Mouse (Mus musculus): Measurements from ENCODE around the gene 7530416G11Rik. TPM values are rescaled to one million over a fixed set of nuclear protein-coding genes. Genes with fewer than 3 reads are reported as not detected.

7530416G11Rik gene
- polyA plus RNA-seq, 1 experiment from 2014 or later, result not detected

DNA sequence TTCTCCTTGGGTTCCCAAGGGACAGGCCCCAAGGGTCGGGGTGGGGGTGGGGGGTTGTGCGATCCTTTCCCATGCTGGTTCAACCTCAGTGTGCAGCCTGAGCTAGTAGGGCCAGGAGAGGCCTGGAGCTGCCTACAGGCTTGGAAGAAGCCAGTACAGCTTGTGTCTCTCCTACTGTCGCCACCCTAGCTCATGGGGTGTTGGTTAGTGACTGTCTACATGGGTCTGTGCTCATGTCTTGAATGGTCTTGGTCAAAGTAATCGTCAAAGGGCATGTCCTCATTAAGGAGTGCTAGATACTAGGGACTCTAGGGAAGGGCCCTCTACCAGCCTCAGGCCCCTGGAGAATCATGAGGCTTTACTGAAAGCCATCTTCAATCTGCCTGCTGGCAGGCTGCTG, 5.5 kb downstream of the 7530416G11Rik start:
- WGBS, result 93% methylated on average over 4 of the region's 4 CpGs
- H3K4me2 ChIP-seq (replicated peaks; ENCODE audit: low read depth, low read length), result no peak overlapping the region
- no peak for ATAC-seq (ENCODE audit: insufficient number of reproducible peaks, insufficient read depth, low FRiP score, low read depth)
- no peaks in the 10 kb centered on the region for H3K36me3 ChIP-seq (ENCODE audit: control insufficient read depth, insufficient read depth, low read length)
- no peaks in the 10 kb centered on the region for H3K4me1 ChIP-seq (ENCODE audit: control insufficient read depth, insufficient read depth, low read length)
- H3K27ac ChIP-seq (ENCODE audit: low read length), result no peak overlapping the region
- no peak overlapping the region for H3K9ac ChIP-seq (replicated peaks; ENCODE audit: low read depth, low read length)
- H3K27me3 ChIP-seq (ENCODE audit: control insufficient read depth, insufficient read depth, low read length), result no peaks in the 10 kb centered on the region
- no peaks in the 10 kb centered on the region for H3K9me3 ChIP-seq (ENCODE audit: control insufficient read depth, low read depth, low read length)
- no peak overlapping the region for H3K4me3 ChIP-seq (ENCODE audit: low read depth, low read length)

DNA sequence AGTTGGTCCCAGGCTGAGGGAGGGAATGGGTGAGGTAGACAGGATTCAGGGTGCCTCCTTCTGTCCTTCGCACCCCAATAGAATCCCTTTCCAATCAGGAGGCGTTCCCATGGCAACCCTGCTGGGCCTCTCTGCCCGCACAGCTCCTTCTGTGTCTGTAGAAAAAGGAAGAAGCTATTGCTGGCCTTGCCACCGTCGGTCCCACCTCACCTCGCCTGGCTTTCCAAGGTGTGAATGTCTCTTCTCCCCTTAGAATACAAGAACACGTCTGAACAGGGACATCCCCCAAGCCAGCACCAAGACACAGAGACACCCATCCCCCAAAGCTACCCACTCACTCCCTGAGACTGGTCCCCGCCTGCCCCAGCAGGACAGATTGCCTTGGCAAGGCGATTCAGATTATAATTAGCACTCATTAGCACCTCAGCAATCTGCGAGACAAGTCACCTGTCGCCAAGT, 8.8 kb downstream of the 7530416G11Rik start:
- Histone ChIP-seq H3K27me3 (ENCODE audit: control insufficient read depth, insufficient read depth, low read length) (no peaks in the 10 kb centered on the region), H3K9me3 (ENCODE audit: control insufficient read depth, low read depth, low read length) (no peaks in the 10 kb centered on the region), H3K4me1 (ENCODE audit: control insufficient read depth, insufficient read depth, low read length) (no peaks in the 10 kb centered on the region), H3K27ac (ENCODE audit: low read length) (no peak overlapping the region), H3K9ac (replicated peaks; ENCODE audit: low read depth, low read length) (no peak overlapping the region), H3K4me2 (replicated peaks; ENCODE audit: low read depth, low read length) (no peak overlapping the region), H3K36me3 (ENCODE audit: control insufficient read depth, insufficient read depth, low read length) (no peaks in the 10 kb centered on the region), H3K4me3 (ENCODE audit: low read depth, low read length) (no peak overlapping the region)
- WGBS, result 14% methylated on average over 11 of the region's 11 CpGs
- no peak for ATAC-seq (ENCODE audit: insufficient number of reproducible peaks, insufficient read depth, low FRiP score, low read depth)

DNA sequence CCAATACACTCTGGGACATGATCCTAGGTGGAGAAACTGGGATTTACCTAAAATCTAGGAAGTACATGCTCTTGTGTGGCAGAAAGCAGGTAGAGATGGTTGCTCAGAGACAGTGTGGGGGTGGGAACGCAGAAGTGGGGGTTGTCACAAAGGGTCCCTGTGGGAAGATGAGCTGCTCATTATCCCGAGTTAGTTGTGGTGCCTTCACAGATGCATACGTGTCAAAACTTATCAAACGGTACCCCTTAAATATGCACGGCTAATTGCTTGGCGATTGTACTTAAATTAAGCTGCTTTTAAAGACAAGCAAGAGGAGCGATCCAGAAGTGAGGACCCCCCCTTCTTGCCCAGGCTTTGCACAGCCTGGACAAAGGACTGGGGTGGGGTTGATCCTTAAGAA, 13.3 kb downstream of the 7530416G11Rik start:
- no peaks in the 10 kb centered on the region for H3K36me3 ChIP-seq (ENCODE audit: control insufficient read depth, insufficient read depth, low read length)
- no peaks in the 10 kb centered on the region for H3K9me3 ChIP-seq (ENCODE audit: control insufficient read depth, low read depth, low read length)
- no peak overlapping the region for H3K27ac ChIP-seq (ENCODE audit: low read length)
- no peaks in the 10 kb centered on the region for H3K4me1 ChIP-seq (ENCODE audit: control insufficient read depth, insufficient read depth, low read length)
- no peak overlapping the region for H3K9ac ChIP-seq (replicated peaks; ENCODE audit: low read depth, low read length)
- no peak for ATAC-seq (ENCODE audit: insufficient number of reproducible peaks, insufficient read depth, low FRiP score, low read depth)
- H3K27me3 ChIP-seq (ENCODE audit: control insufficient read depth, insufficient read depth, low read length), result no peaks in the 10 kb centered on the region
- 79% methylated on average over 7 of the region's 7 CpGs for WGBS
- no peak overlapping the region for H3K4me3 ChIP-seq (ENCODE audit: low read depth, low read length)
- H3K4me2 ChIP-seq (replicated peaks; ENCODE audit: low read depth, low read length), result no peak overlapping the region

DNA sequence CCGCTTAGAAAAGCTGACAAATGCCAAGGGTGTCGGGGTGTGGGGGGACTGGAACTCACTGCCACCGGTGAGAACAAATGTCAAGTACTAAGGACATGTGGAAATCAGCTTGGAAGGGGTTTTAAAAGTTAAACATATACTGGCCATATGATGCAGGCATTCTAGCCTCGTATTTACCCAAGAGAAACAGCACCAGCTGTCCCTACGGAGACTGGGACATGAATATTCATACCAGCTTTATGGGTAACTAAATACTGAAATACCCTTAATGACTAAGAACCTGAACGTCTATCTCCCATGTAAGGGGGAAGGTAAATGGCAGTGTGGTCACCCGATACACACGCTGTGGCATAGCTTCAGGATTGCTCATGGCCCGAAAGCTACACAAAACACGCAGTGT, 14.1 kb downstream of the 7530416G11Rik start:
- H3K4me2 ChIP-seq (replicated peaks; ENCODE audit: low read depth, low read length), result no peak overlapping the region
- no peaks in the 10 kb centered on the region for H3K9me3 ChIP-seq (ENCODE audit: control insufficient read depth, low read depth, low read length)
- WGBS, result 78% methylated on average over 10 of the region's 10 CpGs
- no peak for ATAC-seq (ENCODE audit: insufficient number of reproducible peaks, insufficient read depth, low FRiP score, low read depth)
- no peaks in the 10 kb centered on the region for H3K4me1 ChIP-seq (ENCODE audit: control insufficient read depth, insufficient read depth, low read length)
- no peak overlapping the region for H3K27ac ChIP-seq (ENCODE audit: low read length)
- no peak overlapping the region for H3K4me3 ChIP-seq (ENCODE audit: low read depth, low read length)
- no peaks in the 10 kb centered on the region for H3K36me3 ChIP-seq (ENCODE audit: control insufficient read depth, insufficient read depth, low read length)
- no peaks in the 10 kb centered on the region for H3K27me3 ChIP-seq (ENCODE audit: control insufficient read depth, insufficient read depth, low read length)
- no peak overlapping the region for H3K9ac ChIP-seq (replicated peaks; ENCODE audit: low read depth, low read length)

DNA sequence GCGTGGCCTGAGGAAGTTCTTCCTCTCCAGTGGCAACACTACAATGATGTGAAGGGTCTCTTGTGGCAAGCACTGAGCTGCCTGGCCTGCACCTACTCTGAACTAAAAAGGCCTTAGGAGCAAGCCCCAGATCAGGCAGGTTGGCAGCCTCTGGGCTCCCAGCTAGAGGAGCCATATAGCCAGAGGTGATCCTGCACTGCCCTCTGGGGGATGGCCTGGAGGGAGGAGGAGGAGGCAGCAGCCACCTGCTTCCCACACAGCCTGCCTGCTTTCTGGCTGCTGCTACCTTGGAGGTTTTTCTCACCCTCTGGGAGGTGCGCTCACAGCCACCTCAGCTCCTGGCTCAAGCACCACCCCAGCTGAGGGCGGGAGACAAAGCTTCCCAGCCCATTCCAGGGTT, 22.4 kb downstream of the 7530416G11Rik start:
- H3K27ac ChIP-seq (ENCODE audit: low read length), result no peak overlapping the region

GRCm38 (mm10) chr15:85479919-85480318, 23.1 kb downstream of the 7530416G11Rik start:
- Histone ChIP-seq H3K9ac (replicated peaks; ENCODE audit: low read depth, low read length) (no peak overlapping the region), H3K4me2 (replicated peaks; ENCODE audit: low read depth, low read length) (no peak overlapping the region), H3K27me3 (ENCODE audit: control insufficient read depth, insufficient read depth, low read length) (no peaks in the 10 kb centered on the region), H3K4me1 (ENCODE audit: control insufficient read depth, insufficient read depth, low read length) (no peaks in the 10 kb centered on the region), H3K27ac (ENCODE audit: low read length) (no peak overlapping the region), H3K4me3 (ENCODE audit: low read depth, low read length) (no peak overlapping the region), H3K36me3 (ENCODE audit: control insufficient read depth, insufficient read depth, low read length) (no peaks in the 10 kb centered on the region), H3K9me3 (ENCODE audit: control insufficient read depth, low read depth, low read length) (no peaks in the 10 kb centered on the region)
- ATAC-seq (ENCODE audit: insufficient number of reproducible peaks, insufficient read depth, low FRiP score, low read depth), result no peak; the same call in 1 of the 2 replicates
- WGBS, result 34% methylated on average over 5 of the region's 5 CpGs

More for the DNA sequence above, 22.4 kb downstream of the 7530416G11Rik start:
- no peak overlapping the region for H3K4me3 ChIP-seq (ENCODE audit: low read depth, low read length)
- WGBS, result 29% methylated on average over 3 of the region's 3 CpGs
- H3K4me1 ChIP-seq (ENCODE audit: control insufficient read depth, insufficient read depth, low read length), result no peaks in the 10 kb centered on the region
- no peaks in the 10 kb centered on the region for H3K27me3 ChIP-seq (ENCODE audit: control insufficient read depth, insufficient read depth, low read length)
- ATAC-seq (ENCODE audit: insufficient number of reproducible peaks, insufficient read depth, low FRiP score, low read depth), result no peak
- H3K4me2 ChIP-seq (replicated peaks; ENCODE audit: low read depth, low read length), result no peak overlapping the region
- H3K9ac ChIP-seq (replicated peaks; ENCODE audit: low read depth, low read length), result no peak overlapping the region
- H3K36me3 ChIP-seq (ENCODE audit: control insufficient read depth, insufficient read depth, low read length), result no peaks in the 10 kb centered on the region
- no peaks in the 10 kb centered on the region for H3K9me3 ChIP-seq (ENCODE audit: control insufficient read depth, low read depth, low read length)

DNA sequence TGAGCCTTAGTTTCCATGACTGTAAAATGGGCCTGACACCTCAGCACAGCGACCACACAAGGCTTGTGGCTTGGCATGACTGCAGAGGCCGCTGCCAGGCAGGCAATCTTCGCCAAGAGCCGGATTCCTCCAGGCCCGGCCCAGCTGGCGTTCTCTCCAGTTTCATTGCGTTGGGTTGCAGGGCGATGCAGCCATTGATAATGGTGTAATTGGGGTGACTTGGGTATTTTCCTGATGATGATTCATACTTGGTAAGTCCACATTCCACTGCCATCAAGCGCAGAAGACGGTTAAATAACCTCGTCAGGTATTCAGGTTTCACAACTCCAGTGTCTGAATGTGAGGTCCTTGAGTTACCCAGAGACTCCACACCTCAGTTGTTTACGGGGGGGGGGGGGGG, 23.7 kb downstream of the 7530416G11Rik start:
- Histone ChIP-seq H3K4me2 (replicated peaks; ENCODE audit: low read depth, low read length) (no peak overlapping the region), H3K9ac (replicated peaks; ENCODE audit: low read depth, low read length) (no peak overlapping the region), H3K36me3 (ENCODE audit: control insufficient read depth, insufficient read depth, low read length) (no peaks in the 10 kb centered on the region), H3K27me3 (ENCODE audit: control insufficient read depth, insufficient read depth, low read length) (no peaks in the 10 kb centered on the region), H3K4me3 (ENCODE audit: low read depth, low read length) (no peak overlapping the region), H3K4me1 (ENCODE audit: control insufficient read depth, insufficient read depth, low read length) (no peaks in the 10 kb centered on the region), H3K9me3 (ENCODE audit: control insufficient read depth, low read depth, low read length) (no peaks in the 10 kb centered on the region), H3K27ac (ENCODE audit: low read length) (no peak overlapping the region)
- 85% methylated on average over 12 of the region's 12 CpGs for WGBS
- no peak for ATAC-seq (ENCODE audit: insufficient number of reproducible peaks, insufficient read depth, low FRiP score, low read depth)

GRCm38 (mm10) chr15:85477584-85477983, 25.4 kb downstream of the 7530416G11Rik start:
- Histone ChIP-seq H3K9ac (replicated peaks; ENCODE audit: low read depth, low read length) (no peak overlapping the region), H3K4me1 (ENCODE audit: control insufficient read depth, insufficient read depth, low read length) (no peaks in the 10 kb centered on the region), H3K27ac (ENCODE audit: low read length) (no peak overlapping the region), H3K4me2 (replicated peaks; ENCODE audit: low read depth, low read length) (no peak overlapping the region), H3K9me3 (ENCODE audit: control insufficient read depth, low read depth, low read length) (no peaks in the 10 kb centered on the region), H3K36me3 (ENCODE audit: control insufficient read depth, insufficient read depth, low read length) (no peaks in the 10 kb centered on the region), H3K4me3 (ENCODE audit: low read depth, low read length) (no peak overlapping the region), H3K27me3 (ENCODE audit: control insufficient read depth, insufficient read depth, low read length) (no peaks in the 10 kb centered on the region)
- 14% methylated on average over 1 of the region's 1 CpGs for WGBS
- no peak for ATAC-seq (ENCODE audit: insufficient number of reproducible peaks, insufficient read depth, low FRiP score, low read depth)

- WGBS, result 72% methylated on average over 3 of the region's 3 CpGs
- no peak overlapping the region for H3K4me3 ChIP-seq (ENCODE audit: low read depth, low read length)
These were observed 28.3 kb downstream of the 7530416G11Rik start for GRCm38 (mm10) chr15:85474697-85475096.

More at GRCm38 (mm10) chr15:85474697-85475096, 28.3 kb downstream of the 7530416G11Rik start:
- Histone ChIP-seq H3K27me3 (ENCODE audit: control insufficient read depth, insufficient read depth, low read length) (no peaks in the 10 kb centered on the region), H3K27ac (ENCODE audit: low read length) (no peak overlapping the region), H3K9ac (replicated peaks; ENCODE audit: low read depth, low read length) (no peak overlapping the region), H3K4me2 (replicated peaks; ENCODE audit: low read depth, low read length) (no peak overlapping the region), H3K4me1 (ENCODE audit: control insufficient read depth, insufficient read depth, low read length) (no peaks in the 10 kb centered on the region), H3K9me3 (ENCODE audit: control insufficient read depth, low read depth, low read length) (no peaks in the 10 kb centered on the region), H3K36me3 (ENCODE audit: control insufficient read depth, insufficient read depth, low read length) (0 out of 2 replicates have a peak, but pooled peaks cover 4% of the 10 kb centered on the region)
- no peak for ATAC-seq (ENCODE audit: insufficient number of reproducible peaks, insufficient read depth, low FRiP score, low read depth)

Measured in stomach, embryonic 14.5 days (tissue).